Mouse (Mus musculus) G1E (cell line): ENCODE data around the gene Pde10a. TPM values are rescaled to one million over a fixed set of nuclear protein-coding genes. Genes with fewer than 3 reads are reported as not detected.

Experiments
- ATAC-seq: 2 replicates; pipeline ENCODE4 v1.8.0; 2016; ENCODE audit warnings: mild to moderate bottlenecking; ENCODE audit not compliant: insufficient number of reproducible peaks, poor library complexity, low FRiP score, severe bottlenecking; ENCODE audit errors: extremely low read depth
- DNase-seq: peaks from one replicate; pipeline ENCODE4 v3.0.0; 2012; ENCODE audit warnings: low spot score
- H3K27me3 ChIP-seq: 2 replicates; pipeline ENCODE4 v1.6.1; 2012; ENCODE audit warnings: mild to moderate bottlenecking, low read length, inconsistent platforms; ENCODE audit not compliant: insufficient read depth
- H3K36me3 ChIP-seq: replicated peaks from 2 replicates; pipeline ENCODE3; 2012; ENCODE audit warnings: mild to moderate bottlenecking, inconsistent platforms
- H3K4me1 ChIP-seq: 2 replicates; pipeline ENCODE4 v1.6.1; 2012; ENCODE audit warnings: low read depth, low read length, inconsistent platforms, mixed read lengths; ENCODE audit not compliant: insufficient read depth
- H3K4me3 ChIP-seq: 2 replicates; pipeline ENCODE4 v1.5.1; 2012; ENCODE audit warnings: low read depth, mild to moderate bottlenecking, inconsistent platforms, low read length, moderate library complexity, mixed read lengths
- H3K9me3 ChIP-seq: replicated peaks from 2 replicates; pipeline ENCODE4 v1.6.1; 2012; ENCODE audit warnings: inconsistent platforms
- CTCF ChIP-seq: IDR thresholded peaks from 2 replicates; pipeline ENCODE4 v1.5.1; 2012; ENCODE audit warnings: low read depth, low read length, inconsistent platforms, mixed read lengths
- GATA1 ChIP-seq: IDR thresholded peaks from 2 replicates; pipeline ENCODE4 v1.6.1; 2012; ENCODE audit warnings: borderline replicate concordance, low read length, inconsistent platforms, mixed read lengths
- GATA2 ChIP-seq: IDR thresholded peaks from 2 replicates; pipeline ENCODE4 v1.6.1; 2012; ENCODE audit warnings: low read depth, low read length, inconsistent platforms, borderline replicate concordance
- POLR2AphosphoS5 ChIP-seq: IDR thresholded peaks from 2 replicates; pipeline ENCODE4 v1.6.1; 2012; ENCODE audit warnings: low read depth, low read length, inconsistent platforms; ENCODE audit not compliant: insufficient replicate concordance
- TAL1 ChIP-seq: conservative IDR thresholded peaks from 2 replicates; pipeline ENCODE4 v1.6.1; 2012; ENCODE audit warnings: low read depth, low read length, inconsistent platforms, mixed read lengths
- polyA plus RNA-seq: library from polyadenylated mRNA; stranded (reverse); fragments of >175 nt; gene quantifications from 2 replicates; pipeline ENCODE4 v1.2.3, GENCODE M21; 2012
- total RNA-seq, 2 experiments: library from RNA; stranded (forward) in 1 of 2; stranded (reverse) in 1 of 2; fragments of 200-1000 nt in 1 of 2; fragments of >200 nt in 1 of 2; fragmentation: Nextera tagmentation in 1 of 2; gene quantifications; 2 replicates each; pipeline ENCODE4 v1.2.3; 2014 to 2017

Pde10a gene
- total and polyA plus RNA-seq, 3 experiments: 0.27 to 0.83 TPM; not detected in 1

DNA sequence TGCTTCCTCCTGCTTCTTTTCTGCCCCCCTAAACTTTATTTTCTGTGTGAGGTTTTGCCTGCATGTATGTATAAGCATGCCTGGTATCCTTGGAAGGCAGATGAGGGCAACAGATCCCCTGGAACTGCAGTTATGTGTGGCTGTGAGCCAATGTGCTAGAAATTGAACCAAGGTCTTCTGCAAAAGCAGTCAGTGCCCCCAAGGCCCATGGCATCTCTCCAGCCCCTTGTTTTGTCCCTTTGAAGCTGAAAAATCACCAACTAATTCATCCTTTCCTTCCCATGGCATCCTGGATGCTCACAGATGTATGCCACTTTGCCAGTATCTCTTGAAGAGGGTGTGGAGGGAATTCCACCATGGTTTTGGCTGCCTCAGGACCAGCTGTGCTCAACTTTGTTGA is 40.0 kb upstream of the Pde10a start:
- TF ChIP-seq GATA1: no peak
- no peak for TF ChIP-seq POLR2AphosphoS5
- no peak for TF ChIP-seq CTCF
- TF ChIP-seq GATA2: no peak
- no peak overlapping the region for H3K4me3 ChIP-seq
- H3K9me3 ChIP-seq: no peaks in the 10 kb centered on the region
- DNase-seq (no peak), ATAC-seq (no peak)
- no peaks in the 10 kb centered on the region for H3K27me3 ChIP-seq
- H3K4me1 ChIP-seq: no peaks in the 10 kb centered on the region
- H3K36me3 ChIP-seq: no peaks in the 10 kb centered on the region

DNA sequence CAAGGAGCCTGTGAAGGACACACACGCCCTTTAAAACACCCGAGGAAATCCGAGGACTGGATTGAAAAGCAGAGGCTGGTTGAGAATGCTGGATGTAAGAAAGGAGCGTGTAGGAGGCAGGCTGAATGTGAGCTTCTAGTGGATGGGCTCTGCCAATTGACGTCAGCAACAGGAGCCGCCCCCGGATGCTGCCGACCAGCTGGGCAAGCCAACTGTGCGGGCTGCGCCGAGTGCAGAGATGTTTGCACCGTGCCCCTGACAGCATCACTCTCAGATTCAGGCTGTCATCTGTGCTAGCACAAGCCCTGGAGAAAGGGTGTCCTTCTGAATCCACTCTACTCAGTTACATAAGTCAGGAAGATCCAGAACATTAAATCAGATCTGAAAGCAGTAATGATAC is 37.3 kb upstream of the Pde10a start:
- Histone ChIP-seq H3K4me1 (no peaks in the 10 kb centered on the region), H3K9me3 (no peaks in the 10 kb centered on the region), H3K27me3 (no peaks in the 10 kb centered on the region), H3K36me3 (no peaks in the 10 kb centered on the region), H3K4me3 (no peak overlapping the region)
- DNase-seq (no peak), ATAC-seq (no peak)
- TF ChIP-seq TAL1: no peak

DNA sequence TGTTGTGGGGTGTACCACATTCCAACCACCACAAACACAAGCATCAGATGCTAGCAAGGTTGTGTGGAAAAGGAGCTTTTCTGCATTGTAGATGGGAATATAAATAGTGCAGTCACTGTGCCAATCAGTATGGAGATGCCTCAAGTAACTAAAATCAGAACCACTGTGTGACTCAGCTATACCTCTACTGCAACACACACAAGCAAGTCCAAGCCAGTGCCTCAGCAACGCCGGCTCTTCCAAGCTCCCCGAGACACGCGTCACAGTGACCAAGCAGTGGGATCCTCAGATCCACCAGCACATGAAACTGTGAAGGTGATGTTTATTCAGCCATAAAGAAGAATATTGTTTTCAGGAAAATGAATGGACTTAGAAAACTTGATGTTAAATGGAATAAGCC is 34.2 kb upstream of the Pde10a start:
- H3K4me3 ChIP-seq: no peak overlapping the region
- DNase-seq (no peak), ATAC-seq (no peak)
- H3K9me3 ChIP-seq: no peaks in the 10 kb centered on the region
- no peaks in the 10 kb centered on the region for H3K27me3 ChIP-seq
- TF ChIP-seq POLR2AphosphoS5 (no peak), CTCF (no peak), GATA1 (no peak), GATA2 (no peak), TAL1 (no peak)
- no peaks in the 10 kb centered on the region for H3K4me1 ChIP-seq
- H3K36me3 ChIP-seq: no peaks in the 10 kb centered on the region

DNA sequence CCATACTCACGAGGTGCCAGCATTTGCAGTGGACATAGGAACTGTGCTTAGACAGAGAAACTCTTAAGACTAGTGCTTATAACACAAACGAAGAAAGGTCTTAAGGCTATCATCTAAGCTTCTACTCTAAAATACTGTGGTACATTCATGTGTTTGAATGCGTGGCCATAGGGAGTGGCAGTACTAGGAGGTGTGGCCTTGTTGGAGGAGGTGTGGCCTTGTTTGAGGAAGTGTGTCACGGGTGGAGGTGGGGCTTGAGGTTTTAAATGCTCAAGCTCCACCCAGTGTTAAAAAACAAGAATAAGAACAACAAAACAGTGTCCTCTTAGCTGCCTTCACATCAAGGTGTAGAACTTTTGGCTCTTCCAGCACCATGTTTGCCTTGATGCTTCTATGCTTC is 31.7 kb upstream of the Pde10a start:
- Histone ChIP-seq H3K4me3 (no peak overlapping the region), H3K27me3 (no peaks in the 10 kb centered on the region), H3K36me3 (no peaks in the 10 kb centered on the region), H3K4me1 (no peaks in the 10 kb centered on the region), H3K9me3 (no peaks in the 10 kb centered on the region)
- TF ChIP-seq GATA2 (no peak), GATA1 (no peak), TAL1 (no peak), CTCF (no peak), POLR2AphosphoS5 (no peak)
- no peak for DNase-seq
- no peak for ATAC-seq

DNA sequence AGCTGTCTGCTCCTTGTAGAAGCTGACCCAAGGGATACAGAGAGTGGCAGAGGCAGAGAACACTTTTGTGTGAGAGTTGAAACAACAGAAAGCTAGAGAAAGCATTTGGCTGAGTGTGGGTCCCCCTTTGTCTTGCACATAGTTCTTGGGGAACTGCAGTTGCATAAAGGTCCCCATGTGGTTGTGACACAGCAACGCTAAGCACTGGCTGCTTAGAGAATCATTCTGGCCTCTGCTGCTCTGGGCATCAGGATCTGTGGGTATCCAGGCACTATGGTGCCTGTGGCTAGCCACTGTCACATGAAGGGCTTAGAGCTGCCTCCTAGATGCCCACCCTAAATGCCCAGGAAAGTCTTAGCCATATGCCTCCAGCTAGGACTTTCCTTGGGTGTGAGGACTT is 27.0 kb upstream of the Pde10a start:
- H3K4me3 ChIP-seq: no peak overlapping the region
- no peaks in the 10 kb centered on the region for H3K4me1 ChIP-seq
- TF ChIP-seq TAL1 (no peak), GATA2 (no peak), POLR2AphosphoS5 (no peak), GATA1 (no peak), CTCF (no peak)
- no peaks in the 10 kb centered on the region for H3K9me3 ChIP-seq
- H3K27me3 ChIP-seq: no peaks in the 10 kb centered on the region
- no peak for DNase-seq
- H3K36me3 ChIP-seq: no peaks in the 10 kb centered on the region
- no peak for ATAC-seq

DNA sequence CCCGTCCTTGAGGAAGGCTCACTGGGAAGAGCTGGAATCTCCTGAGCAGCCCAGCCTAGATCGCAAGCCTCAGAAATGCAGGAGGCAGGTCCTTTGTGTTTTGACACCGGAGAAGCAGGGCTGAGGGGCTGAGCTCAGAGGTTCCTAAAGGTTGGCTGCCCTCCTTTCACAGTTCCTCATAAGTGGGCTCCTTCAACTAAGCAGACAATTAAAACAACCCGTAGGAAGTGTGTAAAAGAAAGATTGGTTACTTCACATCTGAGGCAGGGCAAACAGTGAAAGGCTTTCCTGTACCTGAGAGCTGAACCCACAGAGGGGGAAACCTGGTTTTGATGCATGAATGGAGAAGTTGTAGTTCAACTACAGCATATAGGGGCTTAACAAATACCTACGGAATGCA is 26.5 kb upstream of the Pde10a start:
- Histone ChIP-seq H3K9me3 (no peaks in the 10 kb centered on the region), H3K36me3 (no peaks in the 10 kb centered on the region), H3K4me1 (no peaks in the 10 kb centered on the region), H3K4me3 (no peak overlapping the region), H3K27me3 (no peaks in the 10 kb centered on the region)
- TF ChIP-seq POLR2AphosphoS5 (no peak), TAL1 (no peak), GATA2 (no peak), GATA1 (no peak), CTCF (no peak)
- ATAC-seq (no peak), DNase-seq (no peak)

DNA sequence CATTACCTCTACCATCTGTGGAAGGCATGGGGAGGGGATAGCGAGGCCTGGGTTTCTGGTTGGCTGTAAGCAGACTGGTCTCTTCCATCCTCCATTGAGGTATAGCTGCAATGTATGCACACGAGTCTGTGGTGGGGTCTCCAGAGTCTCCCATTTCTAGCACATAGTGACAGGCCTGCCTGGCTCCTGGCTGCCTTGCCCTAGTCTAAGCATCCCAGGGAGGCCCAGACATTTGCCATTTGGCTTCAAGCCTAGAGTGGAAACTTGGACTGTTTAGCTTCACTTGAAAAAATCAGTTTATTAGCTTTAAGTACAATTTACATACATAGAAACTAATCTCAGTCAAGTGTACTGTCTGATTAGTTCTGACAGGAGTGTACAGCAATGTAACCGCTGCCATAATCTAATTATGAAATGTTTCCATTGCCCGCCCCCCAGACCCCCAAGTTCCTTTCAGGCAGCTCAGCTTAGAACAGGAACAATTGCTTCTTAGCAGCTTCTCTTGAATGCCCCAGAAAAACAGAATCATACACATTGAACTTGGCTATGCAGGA is 25.5 kb upstream of the Pde10a start:
- Histone ChIP-seq H3K27me3 (no peaks in the 10 kb centered on the region), H3K36me3 (no peaks in the 10 kb centered on the region), H3K4me3 (no peak overlapping the region), H3K9me3 (no peaks in the 10 kb centered on the region), H3K4me1 (no peaks in the 10 kb centered on the region)
- no peak for ATAC-seq
- no peak for TF ChIP-seq GATA2
- no peak for TF ChIP-seq GATA1
- TF ChIP-seq POLR2AphosphoS5: no peak
- TF ChIP-seq TAL1: no peak
- TF ChIP-seq CTCF: no peak
- DNase-seq: no peak
